Mouse (Mus musculus) myocyte (in vitro differentiated cells): ENCODE results near the gene Clasrp.

Source experiments
- CEBPB ChIP-seq: IDR thresholded peaks from 2 replicates; pipeline ENCODE4 v1.6.1; 2011; ENCODE audit warnings: mild to moderate bottlenecking, moderate library complexity; ENCODE audit not compliant: poor library complexity, insufficient read depth, severe bottlenecking
- MYOG ChIP-seq, 3 experiments: IDR thresholded peaks; one replicate each; pipeline ENCODE4 v1.6.1; 2011; ENCODE audit warnings: control low read depth in 2 of 3, low read depth in 2 of 3, mild to moderate bottlenecking in 2 of 3; ENCODE audit not compliant: insufficient read length in 2 of 3, control insufficient read depth in 1 of 3, insufficient read depth in 1 of 3
- POLR2A ChIP-seq: IDR thresholded peaks from one replicate; pipeline ENCODE4 v1.6.1; 2011; ENCODE audit warnings: low read depth, mild to moderate bottlenecking, control low read depth, moderate library complexity; ENCODE audit not compliant: insufficient read length
- POLR2AphosphoS2 ChIP-seq: IDR thresholded peaks from one replicate; pipeline ENCODE4 v1.6.1; 2011; ENCODE audit warnings: low read depth, control low read depth; ENCODE audit not compliant: insufficient read length
- SRF ChIP-seq: IDR thresholded peaks from one replicate; pipeline ENCODE4 v1.6.1; 2011; ENCODE audit warnings: low read depth; ENCODE audit not compliant: control insufficient read depth, insufficient read length

DNA sequence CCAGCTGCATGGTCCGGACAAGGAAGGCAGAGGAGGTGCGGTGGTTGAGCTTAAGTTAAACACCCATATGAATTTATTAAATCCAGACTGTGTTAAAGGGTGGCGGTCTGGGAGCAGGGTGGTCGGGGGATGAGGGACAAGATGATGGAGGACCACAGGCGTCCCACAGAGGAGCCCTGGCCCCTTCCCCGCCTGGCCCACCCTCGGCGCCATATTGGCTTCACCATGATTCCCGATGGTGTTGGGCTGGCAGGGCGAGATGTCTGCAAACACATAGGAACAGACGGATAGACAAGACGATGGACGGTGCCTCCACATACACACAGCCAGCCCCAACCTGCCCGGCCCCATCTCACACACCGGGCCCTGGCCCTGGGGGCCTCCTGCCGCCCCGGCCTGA, 28.9 kb upstream of the Clasrp start:
- TF ChIP-seq POLR2A (no peak), CEBPB (no peak), SRF (no peak), MYOG (IDR thresholded peaks at IDR 0.05; ENCODE audit: control insufficient read depth in 1 of 3, insufficient read depth in 1 of 3, insufficient read length in 2 of 3, low read depth in 2 of 3) (no peak), POLR2AphosphoS2 (no peak)
